Mouse (Mus musculus) stomach, postnatal 0 days (tissue): ENCODE measurements around the gene Tmcc2. TPM values are rescaled to one million over a fixed set of nuclear protein-coding genes. Genes with fewer than 3 reads are reported as not detected.
A peak's percentile ranks its signal among the peaks of the same experiment; 100 is the strongest.

Source experiments
- ATAC-seq: fragments of 200-750 bp; cut with Nextera tagmentation; 2 replicates; pipeline ENCODE4 v1.8.0; 2017; ENCODE audit not compliant: low FRiP score, low TSS enrichment
- DNase-seq: peaks from one replicate; pipeline ENCODE4 v3.0.0-alpha.2; 2016; ENCODE audit warnings: low spot score
- H3K27ac ChIP-seq: fragments of 300-500 bp; sonication (generic); replicated peaks from 2 replicates; pipeline ENCODE4 v1.5.1; 2014; ENCODE audit warnings: mild to moderate bottlenecking, control low read depth
- H3K27me3 ChIP-seq: fragments of 300-500 bp; sonication (generic); 2 replicates; pipeline ENCODE4 v1.6.1; 2014; ENCODE audit warnings: low read length; ENCODE audit not compliant: control insufficient read depth, insufficient read depth
- H3K36me3 ChIP-seq: fragments of 300-500 bp; sonication (generic); 2 replicates; pipeline ENCODE4 v1.6.1; 2014; ENCODE audit warnings: low read length, mixed read lengths; ENCODE audit not compliant: control insufficient read depth, insufficient read depth
- H3K4me1 ChIP-seq: fragments of 300-500 bp; sonication (generic); replicated peaks from 2 replicates; pipeline ENCODE4 v1.6.1; 2014; ENCODE audit warnings: antibody characterized with exemption; ENCODE audit not compliant: control insufficient read depth, insufficient read depth
- H3K4me2 ChIP-seq: fragments of 300-500 bp; sonication (generic); replicated peaks from 2 replicates; pipeline ENCODE4 v1.6.1; 2014; ENCODE audit warnings: low read depth, mild to moderate bottlenecking, control low read depth, moderate library complexity
- H3K4me3 ChIP-seq: fragments of 300-500 bp; sonication (generic); 2 replicates; pipeline ENCODE4 v1.5.1; 2014; ENCODE audit warnings: low read depth, low read length, control low read depth
- H3K9ac ChIP-seq: fragments of 300-500 bp; sonication (generic); 2 replicates; pipeline ENCODE4 v1.6.1; 2014; ENCODE audit warnings: mild to moderate bottlenecking, low read length, control low read depth, mixed read lengths
- H3K9me3 ChIP-seq: fragments of 300-500 bp; sonication (generic); 2 replicates; pipeline ENCODE4 v1.6.1; 2016; ENCODE audit warnings: low read length; ENCODE audit not compliant: control insufficient read depth
- CTCF ChIP-seq: IDR thresholded peaks from 2 replicates; pipeline ENCODE4 v1.5.1; 2016; ENCODE audit warnings: antibody characterized with exemption, low read depth, mild to moderate bottlenecking, moderate library complexity
- EP300 ChIP-seq: optimal IDR thresholded peaks from 2 replicates; pipeline ENCODE3; 2016; ENCODE audit warnings: antibody characterized with exemption
- WGBS: fragments of 180-500 bp; shearing (Covaris S2); extraction: QIAGEN DNeasy Blood & Tissue Kit; methylation state at CpG from one replicate; pipeline ENCODE4 v1.1.7; 2014; 5-methylcytosine and 5-hydroxymethylcytosine counted together
- polyA plus RNA-seq: library from polyadenylated mRNA; unstranded; fragments of >200 nt; fragmentation: Nextera tagmentation; extraction: Ambion mirVana; gene quantifications from 2 replicates; pipeline ENCODE4 v1.2.1, GENCODE M21; 2015

Gene Tmcc2
- polyA plus RNA-seq, 1 experiment from 2014 or later = 2.4 TPM

DNA sequence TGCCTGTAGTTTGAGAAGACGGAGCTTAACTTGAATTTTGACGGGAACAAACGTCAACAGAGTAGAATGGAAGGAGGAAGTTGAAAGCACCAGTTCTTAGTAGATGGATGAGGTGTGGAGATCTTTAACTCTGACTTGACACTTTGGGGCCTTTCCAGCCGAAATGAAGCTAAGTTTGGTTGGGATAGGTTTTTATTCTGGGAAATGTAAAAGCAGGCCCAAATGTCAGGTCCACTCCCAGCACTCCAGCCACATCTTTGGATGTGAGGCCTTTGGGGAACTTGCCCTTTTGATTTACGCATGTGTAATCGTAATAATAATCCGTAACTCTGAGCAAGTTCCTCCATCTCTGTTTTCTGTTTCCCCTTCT lies 74.5 kb downstream of the Tmcc2 start:
- Histone ChIP-seq H3K36me3 (no peaks in the 10 kb centered on the region), H3K9ac (peak overlapping the region; percentile 67; the same call in 1 of the 2 replicates), H3K27ac (peak overlapping the region; percentile 53), H3K9me3 (no peaks in the 10 kb centered on the region), H3K27me3 (no peaks in the 10 kb centered on the region), H3K4me2 (peak overlapping the region; percentile 90), H3K4me3 (peak overlapping the region; percentile 52), H3K4me1 (0 out of 2 replicates have a peak, but pooled peaks cover 2% of the 10 kb centered on the region)
- WGBS = 42% methylated on average over 7 of the region's 7 CpGs
- TF ChIP-seq EP300 (no peak), CTCF (no peak)
- no peak for DNase-seq
- no peak for ATAC-seq

DNA sequence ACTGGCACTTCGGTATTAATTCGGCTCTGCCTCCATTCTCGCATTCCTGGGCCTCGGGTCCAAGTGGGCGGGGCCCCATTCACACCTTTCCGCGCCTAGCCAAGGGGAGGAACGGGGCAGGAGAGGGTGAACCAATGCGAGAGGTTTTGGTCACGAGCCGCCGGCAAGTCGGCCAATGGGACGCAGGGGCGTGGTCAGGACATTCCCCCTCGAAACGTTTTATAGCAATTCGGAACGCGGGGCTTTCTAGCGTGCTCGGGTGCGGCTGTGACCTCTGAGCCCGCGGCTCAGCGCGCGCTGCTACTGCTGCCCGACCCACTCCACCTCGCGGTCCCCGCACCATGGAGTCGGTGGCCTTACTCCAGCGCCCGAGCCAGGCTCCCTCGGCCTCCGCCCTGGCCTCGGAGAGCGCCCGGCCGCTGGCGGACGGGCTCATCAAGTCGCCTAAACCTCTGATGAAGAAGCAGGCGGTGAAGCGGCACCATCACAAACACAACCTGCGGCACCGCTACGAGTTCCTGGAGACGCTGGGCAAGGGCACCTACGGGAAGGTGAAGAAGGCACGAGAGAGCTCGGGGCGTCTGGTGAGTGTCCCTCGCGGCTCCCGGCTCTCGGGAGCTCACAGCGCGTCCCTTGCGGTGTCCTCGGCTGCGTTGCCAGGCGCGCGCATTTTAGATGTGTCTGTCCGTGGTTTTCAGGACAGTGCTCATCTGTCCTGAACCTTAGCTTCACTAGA lies 75.0 kb downstream of the Tmcc2 start, which contains the start of gene Nuak2:
Gene Nuak2, plus strand, starts transcription at position 238 of the 736 bp plus-strand sequence.
- Histone ChIP-seq H3K9me3 (no peaks in the 10 kb centered on the region), H3K4me3 (peak within 1 kb of the TSS; percentile 52), H3K27ac (peak within 1 kb of the TSS; percentile 53), H3K36me3 (no peaks in the 10 kb centered on the region), H3K27me3 (no peaks in the 10 kb centered on the region), H3K9ac (peak within 1 kb of the TSS; percentile 67), H3K4me1 (0 out of 2 replicates have a peak, but pooled peaks cover 2% of the 10 kb centered on the region), H3K4me2 (peak within 1 kb of the TSS; percentile 90)
- ATAC-seq (peak; percentile 76), DNase-seq (peak; percentile 84)
- 2% methylated on average over 66 of the region's 67 CpGs for WGBS
- TF ChIP-seq EP300 = no peak

DNA sequence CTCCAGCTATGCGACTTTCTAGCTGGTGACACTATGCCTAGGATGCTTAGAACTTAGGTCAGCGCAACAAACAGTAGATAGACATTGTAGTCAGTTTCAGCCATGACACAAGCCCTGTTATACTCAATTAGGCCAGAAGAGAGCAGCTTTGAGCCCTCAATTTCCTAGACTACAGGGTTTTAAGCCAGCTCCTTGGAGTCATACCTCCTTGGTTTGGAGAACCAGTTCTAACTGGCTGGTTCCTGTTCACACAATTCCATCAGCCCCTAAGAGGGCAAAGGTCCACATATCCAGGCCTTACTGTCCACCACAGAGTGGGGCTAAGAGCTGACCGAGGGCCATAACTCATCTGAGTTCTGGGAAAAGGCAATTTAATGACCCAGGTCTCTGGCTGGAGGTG lies 78.4 kb downstream of the Tmcc2 start:
- Histone ChIP-seq H3K27me3 (no peaks in the 10 kb centered on the region), H3K27ac (no peak overlapping the region), H3K36me3 (no peaks in the 10 kb centered on the region), H3K9me3 (no peaks in the 10 kb centered on the region), H3K4me2 (no peak overlapping the region), H3K4me1 (no peaks in the 10 kb centered on the region), H3K9ac (no peak overlapping the region), H3K4me3 (no peak overlapping the region)
- WGBS = 56% methylated on average over 3 of the region's 3 CpGs
- ATAC-seq (peak; percentile 54), DNase-seq (peak; percentile 57)
- no peak for TF ChIP-seq EP300
- peak; percentile 87 for TF ChIP-seq CTCF

DNA sequence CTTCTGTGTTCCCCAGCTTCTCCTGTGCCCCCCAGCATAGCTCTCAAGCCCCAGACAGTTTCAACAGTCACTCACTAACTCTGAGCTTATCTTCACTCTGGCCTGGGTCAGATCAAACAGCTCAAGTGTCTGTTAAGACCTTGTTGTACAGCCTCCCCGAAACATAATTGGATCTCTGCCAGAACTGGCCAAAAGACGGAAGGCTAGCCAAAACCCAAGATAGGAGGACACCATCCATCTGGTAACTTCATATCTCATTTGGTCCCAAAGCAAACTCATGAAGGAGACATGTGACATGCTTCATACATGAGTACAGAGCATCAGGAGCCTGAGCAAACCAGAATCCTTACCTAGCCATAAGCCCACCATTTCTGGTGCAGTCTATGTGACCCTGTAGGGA lies 79.0 kb downstream of the Tmcc2 start:
- Histone ChIP-seq H3K4me3 (no peak overlapping the region), H3K4me2 (no peak overlapping the region), H3K9me3 (no peaks in the 10 kb centered on the region), H3K36me3 (no peaks in the 10 kb centered on the region), H3K9ac (no peak overlapping the region), H3K27ac (no peak overlapping the region), H3K27me3 (no peaks in the 10 kb centered on the region), H3K4me1 (no peaks in the 10 kb centered on the region)
- TF ChIP-seq EP300 (no peak), CTCF (no peak)
- ATAC-seq (no peak), DNase-seq (no peak)
- WGBS = 32% methylated on average over 2 of the region's 2 CpGs

DNA sequence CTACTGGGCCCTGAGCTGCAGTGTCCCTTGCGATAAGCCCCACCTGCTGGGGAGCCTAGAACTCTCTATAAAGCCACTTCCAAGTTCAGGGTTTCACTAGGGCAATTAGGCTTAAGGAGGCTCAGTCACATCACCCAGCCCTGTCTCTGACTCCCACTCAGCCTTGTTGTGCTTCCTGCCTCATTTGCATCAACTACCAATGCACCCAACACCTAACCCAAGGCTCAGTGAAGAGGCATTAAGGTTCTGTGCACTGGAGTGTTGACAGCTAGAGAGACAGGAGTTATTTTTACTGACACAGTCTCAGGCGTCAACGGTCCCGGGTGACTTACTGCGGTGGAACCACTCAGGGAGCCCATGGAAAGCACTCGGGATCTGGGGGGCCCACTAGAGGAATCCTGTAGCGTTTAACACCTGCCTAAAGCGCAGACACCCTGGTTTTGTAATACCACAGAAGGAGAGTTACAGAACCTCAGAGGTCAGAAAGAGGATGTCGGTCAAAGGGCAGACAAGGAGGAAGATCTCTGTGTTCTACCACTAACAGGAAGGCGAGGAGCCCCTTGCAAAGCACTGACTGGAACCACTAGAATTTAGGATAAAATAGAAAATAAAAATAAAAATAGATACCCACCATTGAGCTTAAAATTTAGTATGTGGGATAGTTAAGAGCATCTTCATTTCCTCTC lies 79.8 kb downstream of the Tmcc2 start:
- Histone ChIP-seq H3K4me2 (no peak overlapping the region), H3K9ac (no peak overlapping the region), H3K9me3 (no peaks in the 10 kb centered on the region), H3K4me3 (no peak overlapping the region), H3K27ac (no peak overlapping the region), H3K4me1 (no peaks in the 10 kb centered on the region), H3K36me3 (no peaks in the 10 kb centered on the region), H3K27me3 (no peaks in the 10 kb centered on the region)
- no peak for DNase-seq
- no peak for ATAC-seq
- 71% methylated on average over 10 of the region's 10 CpGs for WGBS
- TF ChIP-seq EP300 (no peak), CTCF (no peak)

DNA sequence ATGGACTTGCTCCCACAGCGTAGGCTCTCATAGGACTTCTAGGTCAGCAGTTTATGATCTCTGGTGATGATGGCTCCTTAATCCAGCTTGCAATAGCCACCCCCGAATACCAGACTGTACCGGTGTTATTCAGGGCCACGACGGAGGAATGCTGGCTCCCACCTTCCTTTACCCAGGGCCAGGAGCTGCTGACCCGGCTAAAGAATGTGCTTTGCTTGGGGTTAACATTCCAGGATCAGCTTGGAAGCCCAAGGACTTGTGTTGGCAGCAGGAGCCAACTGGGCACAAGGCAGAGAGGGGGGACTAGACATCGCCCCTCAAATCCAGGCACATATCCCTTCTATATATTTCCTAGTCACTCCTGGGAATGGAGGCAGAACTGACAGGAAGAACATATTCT lies 80.3 kb downstream of the Tmcc2 start:
- ATAC-seq (no peak), DNase-seq (no peak)

More for the DNA sequence above, 80.3 kb downstream of the Tmcc2 start:
- Histone ChIP-seq H3K36me3 (no peaks in the 10 kb centered on the region), H3K27ac (no peak overlapping the region), H3K27me3 (no peaks in the 10 kb centered on the region), H3K4me3 (no peak overlapping the region), H3K9me3 (no peaks in the 10 kb centered on the region), H3K9ac (no peak overlapping the region), H3K4me2 (no peak overlapping the region), H3K4me1 (no peaks in the 10 kb centered on the region)
- TF ChIP-seq CTCF = no peak
- TF ChIP-seq EP300 = no peak
- 61% methylated on average over 7 of the region's 7 CpGs for WGBS
